In genomic region chr12:112170671-112171574, GRCm38 (mm10) we compare ENCODE assay signal across 15 mouse cellular contexts. TPM values are rescaled to one million over a fixed set of nuclear protein-coding genes. Genes with fewer than 3 reads are reported as not detected.
DNase-seq lines count a peak whose midpoint lies in the region; ATAC-seq and TF ChIP-seq lines count a peak whose summit lies in the region.
"Had no signal": no experiment of that assay in that cellular context is flagged by ENCODE, and none has a peak within 500 bp of the region (broad histone marks: within the 10 kb centered on the region; RNA-seq: fewer than 3 reads in every experiment).

No protein-coding gene starts in this region.

- no peak for DNase-seq in embryonic facial prominence, embryonic 10.5 days (ENCODE audit: low spot score)
- peak; percentile 71 for DNase-seq in forebrain, embryonic 14.5 days (ENCODE audit: low spot score)
- no peak for DNase-seq in limb, embryonic 10.5 days (ENCODE audit: low spot score)
- no peak for DNase-seq in adrenal gland, postnatal 36 days
- DNase-seq in kidney, adult 2 months = no peak
- DNase-seq: cerebellum, postnatal 14 days; kidney, adult 18-20 months; liver, postnatal 0 days; lung, postnatal 4 days; thymus, postnatal 14 days had no signal

- H3K4me1 ChIP-seq in embryonic facial prominence, embryonic 10.5 days = peaks cover 56% of the 10 kb centered on the region
- peaks cover 17% of the 10 kb centered on the region for H3K4me1 ChIP-seq in forebrain, embryonic 14.5 days (ENCODE audit: control insufficient read depth, insufficient read depth, low read length)
- H3K4me1 ChIP-seq in hindbrain, embryonic 16.5 days (ENCODE audit: control insufficient read depth, insufficient read depth, low read depth, low read length) = peaks cover 18% of the 10 kb centered on the region
- H3K4me1 ChIP-seq in neural tube, embryonic 12.5 days = peaks cover 44% of the 10 kb centered on the region
- peaks cover 61% of the 10 kb centered on the region for H3K4me1 ChIP-seq in limb, embryonic 10.5 days
- 0 out of 2 replicates have a peak, but pooled peaks cover 3% of the 10 kb centered on the region for H3K4me1 ChIP-seq in kidney, adult 2 months (ENCODE audit: control insufficient read depth, insufficient read depth, low read length)

- TF ChIP-seq POLR2A in kidney, adult 2 months (IDR thresholded peaks at IDR 0.05; ENCODE audit: low read depth, low read length) = no peak

- peaks cover 70% of the 10 kb centered on the region for H3K36me3 ChIP-seq in embryonic facial prominence, embryonic 10.5 days (replicated peaks)
- H3K36me3 ChIP-seq in forebrain, embryonic 14.5 days (ENCODE audit: control insufficient read depth, insufficient read depth, low read length) = peaks cover 80% of the 10 kb centered on the region
- H3K36me3 ChIP-seq in hindbrain, embryonic 16.5 days (ENCODE audit: control insufficient read depth, insufficient read depth, low read length) = no peaks in the 10 kb centered on the region; the same call in 1 of the 2 replicates
- H3K36me3 ChIP-seq in neural tube, embryonic 12.5 days = peaks cover 12% of the 10 kb centered on the region
- H3K36me3 ChIP-seq in limb, embryonic 10.5 days = peaks cover 63% of the 10 kb centered on the region
- H3K36me3 ChIP-seq in kidney, adult 2 months (ENCODE audit: control insufficient read depth, insufficient read depth, low read length) = no peaks in the 10 kb centered on the region

- no peaks in the 10 kb centered on the region for H3K9me3 ChIP-seq in embryonic facial prominence, embryonic 10.5 days
- no peaks in the 10 kb centered on the region for H3K9me3 ChIP-seq in forebrain, embryonic 14.5 days (replicated peaks; ENCODE audit: control insufficient read depth, low read length)
- no peaks in the 10 kb centered on the region for H3K9me3 ChIP-seq in hindbrain, embryonic 16.5 days (ENCODE audit: control insufficient read depth, low read length)
- H3K9me3 ChIP-seq in neural tube, embryonic 12.5 days = no peaks in the 10 kb centered on the region
- no peaks in the 10 kb centered on the region for H3K9me3 ChIP-seq in limb, embryonic 10.5 days (replicated peaks)
- H3K9me3 ChIP-seq: embryonic facial prominence, embryonic 12.5 days; limb, embryonic 13.5 days; stomach, embryonic 15.5 days had no signal

- peak overlapping the region; percentile 3; the same call in 1 of the 2 replicates for H3K4me2 ChIP-seq in forebrain, embryonic 14.5 days (ENCODE audit: low read length)
- H3K4me2 ChIP-seq in hindbrain, embryonic 16.5 days (ENCODE audit: low read length) = 0 out of 2 replicates have a peak overlapping the region, but pooled peaks have one; percentile 6
- peak overlapping the region; percentile 12; the same call in 1 of the 2 replicates for H3K4me2 ChIP-seq in neural tube, embryonic 12.5 days (replicated peaks)
- H3K4me2 ChIP-seq: embryonic facial prominence, embryonic 12.5 days; limb, embryonic 13.5 days; stomach, embryonic 15.5 days had no signal

- H3K9ac ChIP-seq in forebrain, embryonic 14.5 days (ENCODE audit: low read length) = peak overlapping the region; percentile 46; the same call in 1 of the 2 replicates
- H3K9ac ChIP-seq in hindbrain, embryonic 16.5 days (ENCODE audit: low read depth, low read length) = no peak overlapping the region
- H3K9ac ChIP-seq in neural tube, embryonic 12.5 days = no peak overlapping the region
- H3K9ac ChIP-seq: embryonic facial prominence, embryonic 12.5 days; limb, embryonic 13.5 days; liver, postnatal 0 days; stomach, embryonic 15.5 days had no signal

- no peak overlapping the region for H3K4me3 ChIP-seq in embryonic facial prominence, embryonic 10.5 days
- H3K4me3 ChIP-seq in forebrain, embryonic 14.5 days (ENCODE audit: low read depth, low read length) = no peak overlapping the region
- H3K4me3 ChIP-seq in hindbrain, embryonic 16.5 days (ENCODE audit: low read length) = no peak overlapping the region
- no peak overlapping the region for H3K4me3 ChIP-seq in neural tube, embryonic 12.5 days
- H3K4me3 ChIP-seq in limb, embryonic 10.5 days = no peak overlapping the region
- no peak overlapping the region for H3K4me3 ChIP-seq in kidney, adult 2 months (ENCODE audit: insufficient read depth, low read depth, low read length)
- H3K4me3 ChIP-seq: embryonic facial prominence, embryonic 12.5 days; limb, embryonic 13.5 days; stomach, embryonic 15.5 days had no signal

- 29% methylated on average over 20 of the region's 20 CpGs for WGBS in embryonic facial prominence, embryonic 10.5 days
- 18% methylated on average over 20 of the region's 20 CpGs for WGBS in forebrain, embryonic 14.5 days
- WGBS in hindbrain, embryonic 16.5 days = 16% methylated on average over 20 of the region's 20 CpGs
- 23% methylated on average over 20 of the region's 20 CpGs for WGBS in neural tube, embryonic 12.5 days
- WGBS in limb, embryonic 10.5 days = 38% methylated on average over 20 of the region's 20 CpGs
- 77% methylated on average over 20 of the region's 20 CpGs for WGBS in kidney, adult 2 months

- no peak for TF ChIP-seq CTCF in kidney, adult 2 months (conservative IDR thresholded peaks at IDR 0.05; ENCODE audit: insufficient read depth, insufficient read length, low read depth, low read length)

- ATAC-seq in forebrain, embryonic 14.5 days = peak; percentile 42; the same call in 1 of the 2 replicates
- ATAC-seq in hindbrain, embryonic 16.5 days = no peak
- ATAC-seq in neural tube, embryonic 12.5 days (ENCODE audit: low FRiP score, low read depth) = no peak
- ATAC-seq: liver, postnatal 0 days had no signal

- H3K27me3 ChIP-seq in embryonic facial prominence, embryonic 10.5 days (replicated peaks; ENCODE audit: low read depth, poor library complexity, severe bottlenecking) = no peaks in the 10 kb centered on the region
- no peaks in the 10 kb centered on the region for H3K27me3 ChIP-seq in forebrain, embryonic 14.5 days (replicated peaks; ENCODE audit: control insufficient read depth, insufficient read depth, low read length)
- H3K27me3 ChIP-seq in hindbrain, embryonic 16.5 days (replicated peaks; ENCODE audit: control insufficient read depth, insufficient read depth, low read length) = no peaks in the 10 kb centered on the region
- H3K27me3 ChIP-seq in neural tube, embryonic 12.5 days (replicated peaks) = peaks cover 6% of the 10 kb centered on the region; the same call in 1 of the 2 replicates
- 0 out of 2 replicates have a peak, but pooled peaks cover 5% of the 10 kb centered on the region for H3K27me3 ChIP-seq in limb, embryonic 10.5 days (ENCODE audit: low read depth, poor library complexity, severe bottlenecking)
- no peaks in the 10 kb centered on the region for H3K27me3 ChIP-seq in kidney, adult 2 months (replicated peaks; ENCODE audit: control insufficient read depth, insufficient read depth, low read length)
- H3K27me3 ChIP-seq: embryonic facial prominence, embryonic 12.5 days; limb, embryonic 13.5 days; stomach, embryonic 15.5 days had no signal

- peak overlapping the region; percentile 63 for H3K27ac ChIP-seq in embryonic facial prominence, embryonic 10.5 days (replicated peaks)
- peak overlapping the region; percentile 84 for H3K27ac ChIP-seq in forebrain, embryonic 14.5 days (ENCODE audit: low read depth, low read length)
- H3K27ac ChIP-seq in hindbrain, embryonic 16.5 days (ENCODE audit: low read depth, low read length) = peak overlapping the region; percentile 45
- no peak overlapping the region for H3K27ac ChIP-seq in neural tube, embryonic 12.5 days
- H3K27ac ChIP-seq in limb, embryonic 10.5 days = no peak overlapping the region
- H3K27ac ChIP-seq in kidney, adult 2 months (ENCODE audit: insufficient read depth, low read depth, low read length) = no peak overlapping the region
- H3K27ac ChIP-seq: embryonic facial prominence, embryonic 12.5 days; limb, embryonic 13.5 days; stomach, embryonic 15.5 days had no signal

RNA-seq across cellular contexts. Expression of gene Kif26a, which starts 24.9 kb away (rescaled TPM):
- polyA plus RNA-seq in embryonic facial prominence, embryonic 10.5 days (2016; fragmentation: Nextera tagmentation; extraction: Ambion mirVana) = 3.3 and 3.4 TPM in 2 replicates
- polyA plus RNA-seq in forebrain, embryonic 14.5 days (2014; fragmentation: Nextera tagmentation; extraction: Ambion mirVana) = 11.5 and 12.3 TPM in 2 replicates
- 2.5 and 3.8 TPM in 2 replicates for polyA plus RNA-seq in hindbrain, embryonic 16.5 days (2015; fragmentation: Nextera tagmentation; extraction: Ambion mirVana)
- polyA plus RNA-seq in neural tube, embryonic 12.5 days (2016; fragmentation: Nextera tagmentation; extraction: Ambion mirVana) = 5.2 and 6.0 TPM in 2 replicates
- 2.8 and 3.9 TPM in 2 replicates for polyA plus RNA-seq in limb, embryonic 10.5 days (2016; fragmentation: Nextera tagmentation; extraction: Ambion mirVana)
- 1 to 10 TPM; 4.9 to 9.5 TPM for total RNA-seq in adrenal gland, postnatal 36 days (2021)
- polyA plus RNA-seq in kidney, adult 2 months (2012; rRNA removed) = 3.8 and 4.2 TPM in 2 replicates

Comparison
In these comparisons a context has a peak if more than half of its experiments do, and no peak if none do; other contexts are left out.
1. H3K27ac ChIP-seq: peak in embryonic facial prominence, embryonic 10.5 days (single experiment), forebrain, embryonic 14.5 days (single experiment) and hindbrain, embryonic 16.5 days (single experiment); none in neural tube, embryonic 12.5 days (single experiment), limb, embryonic 10.5 days (single experiment) and kidney, adult 2 months (single experiment).
2. Peak in every context shown above with its lines, with median percentiles within 50 percentile points of each other: H3K4me2 ChIP-seq.